ENCODE assay signal across 8 mouse cellular contexts in the genomic region with DNA sequence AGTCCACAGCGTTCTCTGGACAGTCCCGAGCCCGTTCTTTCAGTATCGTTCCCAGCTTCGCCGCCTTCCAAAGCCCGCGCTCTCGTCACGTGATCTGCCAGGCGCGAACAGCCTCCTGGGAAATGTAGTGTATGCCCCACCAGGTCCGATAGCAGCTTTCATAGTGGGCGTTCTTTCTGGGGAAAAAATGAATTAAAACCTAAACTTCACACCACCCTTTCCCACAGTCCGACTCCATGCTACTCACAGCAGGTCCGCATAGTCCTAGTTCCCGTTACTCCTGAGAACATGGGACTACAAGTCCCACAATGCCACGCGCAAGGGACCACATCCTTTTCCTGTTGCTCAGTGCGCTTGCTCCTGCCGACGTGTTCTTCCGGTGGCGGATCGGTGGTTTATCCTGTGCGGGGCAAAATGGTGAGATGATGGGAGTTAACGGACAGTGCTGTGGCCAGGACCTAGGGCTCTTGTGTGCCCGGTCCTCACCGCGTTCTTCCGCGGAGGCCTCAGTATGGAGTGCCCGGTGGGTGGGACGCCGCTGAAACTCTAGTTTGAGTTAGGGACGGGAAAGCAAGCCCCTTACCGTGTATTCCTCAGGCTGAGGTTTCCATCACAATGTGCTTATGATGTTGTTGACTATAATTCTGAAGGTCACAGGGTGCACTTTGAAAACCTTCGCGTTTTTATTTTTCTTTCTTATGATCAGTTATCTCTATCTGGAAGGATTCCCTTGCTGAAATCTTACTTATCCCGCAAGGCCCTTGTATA. TPM values are rescaled to one million over a fixed set of nuclear protein-coding genes. Genes with fewer than 3 reads are reported as not detected.
DNase-seq lines count a peak whose midpoint lies in the region; ATAC-seq lines count a peak whose summit lies in the region.

Gene Tmem258 (plus strand): TSS at position 167 of the 768 bp plus-strand sequence.
Gene Fen1 (minus strand): TSS at position 322 of the 768 bp plus-strand sequence.

- H3K36me3 ChIP-seq in hindbrain, embryonic 11.5 days (ENCODE audit: control insufficient read depth, insufficient read depth, low read length): peaks cover 16% of the 10 kb centered on the region

- under 1% methylated on average over 40 of the region's 40 CpGs for WGBS in hindbrain, embryonic 11.5 days

- peak within 1 kb of the TSS; percentile 76 for H3K4me2 ChIP-seq in hindbrain, embryonic 11.5 days (replicated peaks; ENCODE audit: low read depth, low read length)

- ATAC-seq in hindbrain, embryonic 11.5 days (ENCODE audit: low FRiP score): peak; percentile 95

- H3K27me3 ChIP-seq in hindbrain, embryonic 11.5 days (ENCODE audit: control insufficient read depth, insufficient read depth, low read length): no peaks in the 10 kb centered on the region

- H3K9ac ChIP-seq in hindbrain, embryonic 11.5 days (ENCODE audit: low read depth, low read length): peak within 1 kb of the TSS; percentile 80

- DNase-seq in MEL-GATA-1-ER (ENCODE audit: extremely low read depth, low read depth): peak; percentile 77
- peak; percentile 95 for DNase-seq in cerebellum, adult 9-10 months
- DNase-seq in frontal cortex, adult 2 months (ENCODE audit: extremely low spot score in 1 of 2, low spot score in 1 of 2): peak; percentile 85 to 94
- peak; percentile 88 for DNase-seq in hindbrain, embryonic 11.5 days (ENCODE audit: low spot score)
- peak; percentile 94 for DNase-seq in layer of hippocampus, postnatal 10 days (ENCODE audit: low spot score in 2 of 2)
- peak; percentile 91 for DNase-seq in lung, postnatal 10 days
- peak; percentile 86 for DNase-seq in ovary, postnatal 36 days (ENCODE audit: low spot score)
- DNase-seq in thymus, postnatal 25 days: peak; percentile 93

- peaks cover 7% of the 10 kb centered on the region for H3K4me1 ChIP-seq in hindbrain, embryonic 11.5 days (replicated peaks; ENCODE audit: control insufficient read depth, insufficient read depth, low read length)

- peak within 1 kb of the TSS; percentile 76 for H3K4me3 ChIP-seq in hindbrain, embryonic 11.5 days (ENCODE audit: low read depth, low read length)

- H3K27ac ChIP-seq in hindbrain, embryonic 11.5 days (ENCODE audit: low read depth, low read length): peak within 1 kb of the TSS; percentile 43

- no peaks in the 10 kb centered on the region for H3K9me3 ChIP-seq in hindbrain, embryonic 11.5 days (ENCODE audit: control insufficient read depth, low read length)

RNA-seq across cellular contexts. Expression of gene Tmem258, which starts in this region (rescaled TPM):
- polyA plus RNA-seq in frontal cortex, adult 2 months (2012; rRNA removed): 53.8 and 63.9 TPM in 2 replicates
- polyA plus RNA-seq in hindbrain, embryonic 11.5 days (2014; fragmentation: Nextera tagmentation; extraction: Ambion mirVana): 349 and 363 TPM in 2 replicates
- 100 to 1,000 TPM in 1 of 2 experiments, 10 to 100 TPM in 1; 90.7 to 113 TPM for total RNA-seq in layer of hippocampus, postnatal 10 days (2021)

RNA-seq across cellular contexts. Expression of gene Fen1, which starts in this region (rescaled TPM):
- polyA plus RNA-seq in frontal cortex, adult 2 months (2012; rRNA removed): 11.2 and 13.9 TPM in 2 replicates
- 80.1 and 96.5 TPM in 2 replicates for polyA plus RNA-seq in hindbrain, embryonic 11.5 days (2014; fragmentation: Nextera tagmentation; extraction: Ambion mirVana)
- total RNA-seq in layer of hippocampus, postnatal 10 days (2021): 10 to 100 TPM; 10.4 to 12.5 TPM

Comparison
In these comparisons a context has a peak if more than half of its experiments do, and no peak if none do; other contexts are left out.
1. Peak in every context shown above with its lines: DNase-seq, ATAC-seq, H3K4me3 ChIP-seq and H3K27ac ChIP-seq.